Mouse (Mus musculus): ENCODE measurements around the gene Sap30.
A peak's percentile ranks its signal among the peaks of the same experiment; 100 is the strongest.
"Not testable (repeated sequence)": the region's sequence is repeated elsewhere in the genome, so short reads cannot be mapped to it uniquely, and the experiment has no call there.

The Sap30 gene

GRCm38 (mm10) chr8:57487441-57488155, at the start of gene Sap30:
Gene Sap30, minus strand, starts transcription at chr8:57487860.
- peak; percentile 94 for DNase-seq (ENCODE audit: low spot score)

- DNase-seq (ENCODE audit: low spot score), result no peak
These were observed 48.5 kb upstream of the Sap30 start for GRCm38 (mm10) chr8:57536167-57536566.

GRCm38 (mm10) chr8:57534495-57534894, 46.8 kb upstream of the Sap30 start:
- no peak for DNase-seq (ENCODE audit: low spot score)

- no peak for DNase-seq (ENCODE audit: low spot score)
These were observed 45.4 kb upstream of the Sap30 start for GRCm38 (mm10) chr8:57533106-57533505.

- no peak for DNase-seq (ENCODE audit: low spot score)
These were observed 44.6 kb upstream of the Sap30 start for GRCm38 (mm10) chr8:57532223-57532622.

GRCm38 (mm10) chr8:57530666-57531349, 43.1 kb upstream of the Sap30 start:
- peak; percentile 77 for DNase-seq (ENCODE audit: low spot score)

GRCm38 (mm10) chr8:57530238-57530637, 42.6 kb upstream of the Sap30 start:
- no peak for DNase-seq (ENCODE audit: low spot score)

- DNase-seq (ENCODE audit: low spot score), result no peak
These were observed 40.4 kb upstream of the Sap30 start for GRCm38 (mm10) chr8:57528036-57528435.

- DNase-seq (ENCODE audit: low spot score), result no peak
These were observed 32.6 kb upstream of the Sap30 start for GRCm38 (mm10) chr8:57520186-57520786.

GRCm38 (mm10) chr8:57517723-57518122, 30.1 kb upstream of the Sap30 start:
- no peak for DNase-seq (ENCODE audit: low spot score)

- DNase-seq (ENCODE audit: low spot score), result not testable (repeated sequence)
These were observed 29.0 kb upstream of the Sap30 start for GRCm38 (mm10) chr8:57516685-57517084.

- DNase-seq (ENCODE audit: low spot score), result not testable (repeated sequence)
These were observed 25.6 kb upstream of the Sap30 start for GRCm38 (mm10) chr8:57513178-57513661.

GRCm38 (mm10) chr8:57512141-57513056, 24.7 kb upstream of the Sap30 start:
- DNase-seq (ENCODE audit: low spot score), result no peak

- DNase-seq (ENCODE audit: low spot score), result peak; percentile 98
These were observed 23.9 kb upstream of the Sap30 start, which contains the start of gene Hmgb2 for GRCm38 (mm10) chr8:57511316-57512118. Gene Hmgb2, plus strand, starts transcription at chr8:57511907.

- DNase-seq (ENCODE audit: low spot score), result peak; percentile 26
These were observed 23.2 kb upstream of the Sap30 start for GRCm38 (mm10) chr8:57510791-57511315.

GRCm38 (mm10) chr8:57508657-57509056, 21.0 kb upstream of the Sap30 start:
- no peak for DNase-seq (ENCODE audit: low spot score)

GRCm38 (mm10) chr8:57507556-57508063, 19.9 kb upstream of the Sap30 start:
- DNase-seq (ENCODE audit: low spot score), result no peak

- DNase-seq (ENCODE audit: low spot score), result not testable (repeated sequence)
These were observed 17.8 kb upstream of the Sap30 start for GRCm38 (mm10) chr8:57505500-57505899.

- DNase-seq (ENCODE audit: low spot score), result peak; percentile 67
These were observed 16.0 kb upstream of the Sap30 start for GRCm38 (mm10) chr8:57503641-57504040.

GRCm38 (mm10) chr8:57498847-57499511, 11.3 kb upstream of the Sap30 start:
- peak; percentile 38 for DNase-seq (ENCODE audit: low spot score)
